Mouse (Mus musculus) skeletal muscle tissue, adult 2 months (tissue): ENCODE measurements around the gene Tubgcp3.
"Not testable (repeated sequence)": the region's sequence is repeated elsewhere in the genome, so short reads cannot be mapped to it uniquely, and the experiment has no call there.

Experiments
- DNase-seq: peaks from one replicate; pipeline ENCODE4 v3.0.0-alpha.2; 2012; ENCODE audit warnings: low read depth, low spot score

Tubgcp3 gene

GRCm38 (mm10) chr8:12672056-12672881 lies at the start of gene Tubgcp3:
Tubgcp3 (minus strand) TSS chr8:12672248.
- peak; percentile 86 for DNase-seq

GRCm38 (mm10) chr8:12719091-12719490 lies 47.0 kb upstream of the Tubgcp3 start:
- DNase-seq: no peak

GRCm38 (mm10) chr8:12715861-12716585 lies 44.0 kb upstream of the Tubgcp3 start:
- DNase-seq: no peak

GRCm38 (mm10) chr8:12711623-12712022 lies 39.6 kb upstream of the Tubgcp3 start:
- no peak for DNase-seq

DNA sequence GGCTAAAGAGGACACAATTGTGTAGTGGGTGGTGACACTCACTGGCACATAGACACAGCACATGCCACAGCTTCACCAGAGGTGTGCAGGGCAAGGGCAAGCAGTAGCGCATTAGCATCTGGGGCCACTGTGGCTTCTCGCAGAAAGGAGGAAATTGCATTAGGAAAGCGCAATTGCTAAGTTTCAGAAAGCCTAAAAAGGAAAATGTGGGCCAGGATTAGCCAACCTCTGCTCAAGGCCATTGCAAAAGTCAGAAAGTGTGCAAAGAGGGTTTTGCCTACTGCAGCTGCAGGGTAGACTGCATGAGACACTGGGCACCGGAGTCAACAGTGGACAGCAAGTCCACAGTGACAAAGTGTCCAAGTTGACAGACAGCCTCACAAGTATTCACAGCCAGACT lies 31.5 kb upstream of the Tubgcp3 start:
- DNase-seq: no peak

GRCm38 (mm10) chr8:12702290-12702689 lies 30.2 kb upstream of the Tubgcp3 start:
- DNase-seq: no peak

GRCm38 (mm10) chr8:12698660-12699277 lies 26.7 kb upstream of the Tubgcp3 start:
- DNase-seq: no peak

GRCm38 (mm10) chr8:12688851-12689250 lies 16.8 kb upstream of the Tubgcp3 start:
- no peak for DNase-seq

DNA sequence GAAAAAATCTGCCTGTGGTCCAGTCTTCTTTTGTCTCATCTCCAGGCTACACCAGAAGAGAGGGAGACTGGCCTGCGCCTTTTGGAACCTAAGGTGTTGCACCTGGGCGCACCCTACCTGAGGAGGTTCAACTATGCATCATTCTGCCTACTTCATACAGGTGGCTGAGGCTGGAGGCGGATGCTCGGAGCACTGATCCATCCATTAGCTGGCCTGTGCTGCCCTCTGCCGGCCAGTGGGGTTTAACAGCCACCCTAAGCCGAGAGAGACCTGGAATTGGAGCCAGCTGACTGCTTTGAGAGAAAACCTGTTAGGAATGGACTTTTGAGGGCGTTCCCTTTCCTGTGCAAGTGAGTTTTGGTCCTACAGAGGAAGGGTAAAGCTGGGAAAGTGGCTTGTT lies 5.5 kb upstream of the Tubgcp3 start:
- DNase-seq: peak; percentile 43

DNA sequence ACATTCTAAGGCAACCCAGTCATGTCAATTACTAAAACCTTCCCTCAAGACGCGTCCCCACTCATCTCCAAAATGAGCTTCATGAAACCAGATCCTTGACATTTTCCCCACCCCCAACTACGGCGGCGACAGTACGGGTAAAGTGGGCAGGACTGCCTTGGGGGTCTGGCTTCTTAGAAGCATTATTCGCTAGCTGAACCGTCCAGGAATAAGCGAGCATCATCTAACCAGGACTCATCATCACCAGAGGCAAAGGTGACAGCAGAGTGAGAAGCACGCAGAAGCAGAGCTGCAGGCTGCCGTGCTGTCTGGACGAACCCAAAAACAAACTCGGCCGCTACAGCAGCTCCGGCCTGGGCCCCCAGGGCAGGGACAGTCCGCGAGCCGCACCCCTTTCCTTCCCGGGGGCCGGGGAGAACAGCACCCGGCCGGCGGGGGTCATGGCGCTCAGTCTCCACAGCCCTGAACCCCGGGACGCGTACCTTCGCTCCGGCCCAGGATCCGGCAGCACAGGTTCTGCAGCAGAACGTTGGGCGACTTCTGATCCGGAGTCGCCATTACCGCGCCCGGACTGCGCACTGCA lies 484 bp downstream of the Tubgcp3 start:
- no peak for DNase-seq

DNA sequence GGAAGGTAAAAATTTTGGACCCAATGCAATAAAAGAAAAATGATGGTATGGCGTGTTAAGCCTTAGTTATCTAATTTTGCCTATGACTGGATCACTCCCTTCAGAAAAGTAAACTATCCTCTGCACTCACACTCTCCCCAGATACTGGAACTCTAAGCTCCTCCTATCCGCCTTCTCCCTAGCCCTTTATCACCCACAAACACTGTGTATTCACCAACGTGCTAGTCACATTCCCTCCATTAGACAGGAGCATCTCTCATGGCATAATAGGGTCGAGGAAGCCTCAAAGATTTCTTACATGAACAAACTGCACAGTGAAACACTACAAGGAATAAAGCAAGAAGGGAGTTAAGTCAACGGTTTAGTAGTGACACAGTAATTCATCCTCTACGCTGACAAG lies 1.1 kb downstream of the Tubgcp3 start:
- DNase-seq: no peak

DNA sequence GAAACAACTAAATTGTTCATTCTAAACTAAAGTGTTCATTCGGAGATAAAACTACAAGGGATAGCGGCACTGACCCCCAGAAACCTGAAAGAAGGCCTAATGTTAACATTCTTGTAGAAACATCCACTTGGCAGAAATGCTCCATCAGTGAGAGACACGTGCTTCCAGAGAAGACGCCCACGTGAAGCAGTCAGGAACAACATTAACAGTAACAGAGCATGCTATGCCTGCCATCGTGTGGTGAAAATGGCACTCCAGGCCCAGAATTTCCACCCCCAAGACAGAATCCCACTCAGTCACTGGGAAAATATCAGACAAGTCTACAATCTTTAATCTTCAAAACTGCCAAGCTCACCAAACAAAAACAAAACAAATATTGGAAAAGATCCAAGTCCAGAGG lies 3.2 kb downstream of the Tubgcp3 start:
- DNase-seq: no peak

- not testable (repeated sequence) for DNase-seq
These were observed 5.5 kb downstream of the Tubgcp3 start for GRCm38 (mm10) chr8:12666530-12666929.

- no peak for DNase-seq
These were observed 9.0 kb downstream of the Tubgcp3 start for GRCm38 (mm10) chr8:12663105-12663456.

GRCm38 (mm10) chr8:12662375-12663104 lies 9.5 kb downstream of the Tubgcp3 start:
- DNase-seq: no peak

DNA sequence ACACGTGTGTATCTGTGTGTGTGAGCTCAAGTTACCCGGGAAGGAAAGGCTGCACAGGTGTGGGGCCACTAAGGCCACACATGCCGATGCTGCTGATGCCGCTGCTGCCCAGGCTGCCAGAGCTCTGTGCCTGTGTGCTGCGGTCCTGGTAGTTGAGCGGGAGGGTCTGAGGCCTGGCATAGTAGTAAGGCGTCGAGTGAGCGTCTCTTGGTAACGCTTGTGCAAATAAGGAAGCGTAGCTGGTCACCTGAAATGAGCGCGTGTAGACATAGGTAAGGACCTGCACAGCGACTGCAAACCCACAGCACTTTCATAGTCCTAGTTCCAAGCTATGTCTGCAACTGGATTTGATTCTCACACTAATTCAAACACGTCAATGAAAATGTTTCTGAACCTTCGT lies 14.6 kb downstream of the Tubgcp3 start:
- DNase-seq: no peak

DNA sequence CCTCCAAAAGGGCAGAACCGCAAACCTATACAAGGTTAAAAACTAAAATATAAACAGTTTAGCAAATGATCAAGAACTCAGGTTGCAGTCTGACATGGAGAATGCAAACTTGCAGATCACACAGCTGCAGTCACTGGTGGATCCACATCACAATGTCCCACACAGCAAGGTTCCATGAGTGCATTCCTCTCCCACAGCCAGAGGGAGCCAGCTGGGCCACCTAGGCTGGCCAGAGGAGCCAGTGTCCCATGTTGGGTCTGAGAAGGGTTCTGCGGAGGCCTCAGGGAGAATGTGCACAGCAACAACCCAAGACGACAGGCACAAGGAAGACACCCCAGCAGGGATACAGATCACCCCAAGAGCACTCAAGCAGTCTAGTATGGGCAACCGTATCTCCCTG lies 20.8 kb downstream of the Tubgcp3 start:
- DNase-seq: no peak

- no peak for DNase-seq
These were observed 21.6 kb downstream of the Tubgcp3 start for GRCm38 (mm10) chr8:12650495-12650894.

DNA sequence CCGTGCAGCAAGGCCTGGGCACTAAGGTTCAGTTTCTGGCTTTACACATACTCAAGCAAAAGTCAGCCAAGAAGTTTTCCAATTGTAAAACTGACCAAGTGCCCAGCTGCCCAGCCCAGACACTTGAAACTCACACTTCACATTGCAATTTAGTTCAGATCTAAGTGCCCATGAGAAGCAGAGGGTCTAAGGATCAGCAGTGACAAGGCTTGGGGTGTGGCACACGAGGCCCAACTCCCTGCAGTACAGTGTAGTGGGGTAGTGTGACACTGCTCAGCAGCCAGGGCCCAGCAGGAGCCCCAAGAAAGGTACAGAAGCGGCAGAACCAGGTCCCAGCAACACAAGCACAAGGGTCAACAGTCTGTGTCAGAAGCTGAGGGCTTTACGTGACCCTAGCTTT lies 23.1 kb downstream of the Tubgcp3 start:
- no peak for DNase-seq

DNA sequence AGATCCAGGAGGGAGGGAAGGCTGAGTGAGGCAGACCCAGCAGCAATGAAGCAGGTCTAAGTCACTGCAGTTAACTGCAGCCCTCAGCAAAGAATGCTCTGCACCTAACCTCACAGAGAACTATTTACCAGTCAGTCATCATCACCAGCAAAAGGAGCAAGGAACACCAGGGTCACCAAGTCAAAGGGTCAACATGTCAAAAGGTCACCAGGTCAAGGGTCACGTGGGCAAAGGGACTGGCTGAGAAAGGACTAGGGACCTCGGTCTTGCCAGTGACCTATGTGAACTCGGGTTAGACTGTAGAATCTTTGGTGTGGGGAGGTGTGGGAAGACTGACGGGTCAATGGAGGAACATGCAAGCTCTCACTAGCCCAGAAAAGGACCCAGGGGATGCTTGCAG lies 25.5 kb downstream of the Tubgcp3 start:
- no peak for DNase-seq

DNA sequence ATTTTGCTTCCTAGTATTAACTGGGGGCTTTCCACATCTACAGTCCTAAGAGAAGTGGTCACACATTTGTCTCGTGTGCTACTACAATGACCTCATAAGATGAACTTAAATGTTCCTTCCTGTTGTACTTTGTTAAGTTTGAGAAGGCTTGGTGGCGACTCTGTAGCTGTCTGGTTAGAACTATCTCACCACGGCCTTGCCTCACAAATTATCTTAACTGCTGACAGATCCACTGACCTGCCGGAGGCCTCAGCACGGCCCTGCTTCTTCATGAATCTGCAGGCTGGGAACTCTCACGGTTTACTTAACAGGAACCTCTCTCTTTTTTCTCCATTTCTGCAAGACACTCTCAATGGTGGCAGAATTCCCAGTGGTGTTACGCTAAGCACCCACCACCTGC lies 27.2 kb downstream of the Tubgcp3 start:
- no peak for DNase-seq

- DNase-seq: no peak
These were observed 27.7 kb downstream of the Tubgcp3 start for GRCm38 (mm10) chr8:12644341-12644740.
